Mouse (Mus musculus) layer of hippocampus, adult 2 months (tissue): ENCODE measurements around the gene Fads6. TPM values are rescaled to one million over a fixed set of nuclear protein-coding genes. Genes with fewer than 3 reads are reported as not detected.
A peak's percentile ranks its signal among the peaks of the same experiment; 100 is the strongest.

Experiments used
- DNase-seq, 2 experiments: peaks; one replicate each; pipeline ENCODE4 v3.0.0; 2022; ENCODE audit warnings: low spot score in 2 of 2
- H3K27ac ChIP-seq: fragments of 200-600 bp; 2 replicates; pipeline ENCODE4 v1.8.1; 2022
- H3K4me3 ChIP-seq: fragments of 200-600 bp; 2 replicates; pipeline ENCODE4 v1.8.1; 2022; ENCODE audit warnings: mild to moderate bottlenecking
- CTCF ChIP-seq: fragments of 200-600 bp; conservative IDR thresholded peaks from 2 replicates; pipeline ENCODE4 v1.8.1; 2022; ENCODE audit warnings: antibody characterized with exemption, mild to moderate bottlenecking, moderate library complexity
- microRNA-seq, 2 experiments: library from miRNA; unstranded; fragments of <30 nt; microRNA quantifications; one replicate each; pipeline ENCODE4 v1.2.0; 2021
- total RNA-seq, 2 experiments: library from RNA; stranded (reverse); gene quantifications; 2 replicates each; pipeline ENCODE4 v1.2.3; 2021

Fads6 gene
- total RNA-seq, 2 experiments from 2014 or later, result 13.2 to 15.1 TPM

DNA sequence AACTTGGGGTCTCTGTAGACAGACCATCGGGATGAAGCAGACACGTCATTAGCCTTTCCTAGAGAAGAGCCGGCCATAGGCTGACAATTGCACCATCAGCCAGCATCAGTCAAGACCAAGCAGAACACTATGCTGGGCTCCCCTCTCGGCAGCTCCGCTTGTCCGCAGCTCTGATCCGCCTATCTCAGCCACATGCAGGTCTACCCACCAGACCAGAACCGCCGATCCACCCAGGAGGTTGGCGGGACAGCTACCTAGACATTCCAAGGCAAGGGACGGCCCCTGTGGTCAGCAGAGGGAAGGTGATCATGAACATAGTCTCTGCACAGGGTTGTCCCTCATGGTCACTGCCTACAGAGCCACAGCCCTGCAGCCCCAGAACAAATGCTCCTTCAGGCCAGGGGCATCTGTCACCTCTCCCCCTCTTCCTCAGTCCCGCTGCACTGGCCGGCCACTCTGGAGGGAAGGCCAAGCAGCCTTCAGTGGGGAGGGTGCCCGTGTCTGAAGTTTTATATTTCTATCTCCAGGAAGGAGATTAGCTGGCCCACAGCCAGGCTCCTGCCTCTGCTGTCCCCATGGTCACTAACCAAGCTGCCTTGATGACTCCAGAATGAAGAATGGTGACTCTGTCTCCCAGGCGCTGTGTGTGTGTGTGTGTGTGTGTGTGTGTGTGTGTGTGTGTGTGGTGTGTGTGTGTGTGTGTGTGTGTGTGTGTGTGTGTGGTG is 63.0 kb downstream of the Fads6 start:
- no peak for DNase-seq
- peak overlapping the region; percentile 91 for H3K27ac ChIP-seq
- no peak for TF ChIP-seq CTCF
- H3K4me3 ChIP-seq, result no peak overlapping the region

DNA sequence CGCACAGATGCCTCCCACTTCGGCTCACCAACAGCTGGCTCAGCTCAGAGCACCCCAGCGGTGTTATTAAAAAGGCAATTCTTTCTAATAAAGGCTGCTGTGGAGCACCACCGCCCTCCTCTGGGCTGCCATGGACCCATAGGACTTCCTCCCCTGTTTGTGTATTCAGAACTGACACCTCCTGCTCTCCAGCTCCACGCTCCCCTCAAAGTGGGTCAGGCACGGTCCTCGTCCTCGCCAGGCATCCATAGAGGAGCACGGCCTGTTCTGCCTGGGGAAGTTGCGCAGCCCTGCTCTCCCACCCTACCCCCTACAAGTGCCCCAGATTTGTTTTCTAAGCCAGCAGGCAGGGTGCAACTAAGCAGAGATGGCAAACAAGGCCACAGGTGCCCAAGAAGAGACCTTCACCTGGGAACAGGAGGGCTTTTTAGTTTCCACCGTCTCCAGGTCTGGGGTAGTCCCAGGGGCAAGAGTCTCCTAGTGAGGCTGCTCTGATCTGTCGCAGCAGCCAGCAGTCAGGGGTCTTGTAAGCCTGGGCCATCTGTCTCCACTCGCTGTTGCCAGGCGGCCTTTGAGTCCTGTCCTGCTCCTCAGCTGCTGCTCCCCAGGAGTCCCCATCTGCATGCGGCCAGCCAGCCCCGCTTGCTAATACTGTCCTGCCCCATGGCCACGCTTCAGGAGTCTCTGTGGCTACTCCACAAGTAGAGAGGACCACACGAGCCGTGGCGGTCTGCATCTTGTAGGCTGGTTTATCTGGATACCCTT is 63.8 kb downstream of the Fads6 start:
- H3K27ac ChIP-seq, result peak overlapping the region; percentile 91
- TF ChIP-seq CTCF, result peak; percentile 71
- peak; percentile 41 to 54 for DNase-seq

DNA sequence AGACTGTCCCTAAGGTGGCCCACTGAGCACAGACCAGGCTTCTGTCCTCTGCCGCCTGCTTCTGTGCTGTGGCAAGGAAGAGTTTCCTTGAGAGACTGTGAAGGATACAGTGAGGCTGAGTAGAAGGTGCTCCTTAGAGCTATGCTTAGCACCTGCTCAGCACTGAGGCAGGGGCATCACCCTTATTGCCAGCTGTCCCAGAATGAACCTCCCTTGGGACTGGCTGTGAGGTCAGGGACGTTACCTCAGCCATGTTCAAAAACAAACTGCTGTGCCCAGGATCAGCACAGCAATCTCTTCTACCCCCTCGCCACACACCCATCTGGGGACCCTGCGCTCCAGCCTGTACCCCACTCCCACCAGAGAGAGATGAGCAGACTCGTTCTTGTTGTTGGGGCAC is 64.6 kb downstream of the Fads6 start:
- Histone ChIP-seq H3K27ac (peak overlapping the region; percentile 91), H3K4me3 (no peak overlapping the region)
- TF ChIP-seq CTCF, result no peak
- DNase-seq, result no peak

More for the DNA sequence above, 63.8 kb downstream of the Fads6 start:
- no peak overlapping the region for H3K4me3 ChIP-seq

DNA sequence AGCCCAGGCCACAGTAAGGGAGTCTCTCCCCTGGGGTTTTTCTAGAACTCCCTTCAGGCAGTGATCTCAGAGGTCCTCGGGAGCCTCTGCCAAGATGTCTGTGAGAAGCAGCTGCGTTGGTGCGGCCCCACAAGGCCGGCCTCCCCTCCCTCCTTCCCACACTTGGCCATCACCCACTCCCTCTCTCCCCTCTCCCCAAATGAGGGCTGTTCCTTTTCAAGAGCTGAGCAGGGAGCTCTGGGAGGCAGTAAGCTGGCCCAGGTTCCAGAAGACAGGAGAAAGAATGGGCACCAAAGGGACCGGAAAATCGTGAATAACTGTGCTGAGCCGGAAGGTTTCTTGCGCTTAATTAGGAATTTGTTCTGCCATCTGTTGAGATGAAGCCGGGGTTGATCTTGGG is 65.5 kb downstream of the Fads6 start:
- Histone ChIP-seq H3K4me3 (no peak overlapping the region), H3K27ac (peak overlapping the region; percentile 91)
- TF ChIP-seq CTCF, result no peak
- peak in 1 of 2 experiments; percentile 54 for DNase-seq

DNA sequence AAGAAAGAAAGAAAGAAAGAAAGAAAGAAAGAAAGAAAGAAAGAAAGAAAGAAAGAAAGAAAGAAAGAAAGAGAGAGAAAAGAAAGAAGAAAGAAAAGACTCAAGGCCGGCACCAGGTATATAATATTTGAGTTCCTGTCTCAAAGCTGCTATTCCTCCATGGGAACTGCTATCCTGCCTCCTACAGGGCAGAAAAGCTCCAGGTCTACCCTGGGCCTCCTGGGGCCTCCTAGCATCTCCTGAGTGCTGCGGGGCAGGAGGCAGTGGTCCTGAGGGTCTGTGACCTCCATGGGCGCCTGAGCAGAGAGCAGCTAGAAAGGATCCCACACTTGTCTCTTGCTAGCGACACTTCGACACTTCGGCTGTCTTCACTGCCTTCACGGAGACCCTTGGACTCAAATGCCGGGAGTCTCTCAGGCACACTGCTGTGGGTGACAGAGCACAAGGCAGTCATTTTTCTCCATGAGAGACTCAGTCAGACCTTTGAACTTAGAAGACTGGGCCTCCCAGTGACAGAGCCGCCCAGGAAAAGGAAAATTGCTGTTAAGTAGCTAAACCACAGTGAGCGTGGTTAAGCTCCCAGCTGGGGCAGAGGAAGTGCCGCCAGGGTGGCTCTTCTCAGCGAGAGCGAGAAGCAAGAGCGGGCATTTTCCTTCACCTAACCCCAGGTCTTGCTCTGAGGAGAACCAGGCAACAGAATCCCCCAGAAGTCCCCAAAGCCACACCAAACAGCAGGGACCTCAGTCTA is 66.1 kb downstream of the Fads6 start:
- no peak for DNase-seq
- Histone ChIP-seq H3K4me3 (no peak overlapping the region), H3K27ac (peak overlapping the region; percentile 91)
- TF ChIP-seq CTCF, result no peak

Small RNAs within 50 kb of the gene (microRNA-seq; reads per million reads assigned to microRNA genes)
- 0 reads per million in 2 experiments for gene Gm25837

Other genes with a start within 250 kb of the Fads6 start
- gene Cd300ld3, start 249.3 kb downstream of the Fads6 start, total RNA-seq, result under 1 TPM in 1 of 2 experiments, not detected in 1; 0.87 TPM
- gene Cd300e, start 235.5 kb downstream of the Fads6 start, total RNA-seq, result under 1 TPM in 1 of 2 experiments, not detected in 1; 0.18 TPM
- 1 to 10 TPM; 3.3 to 3.4 TPM for gene Rab37, start 206.2 kb downstream of the Fads6 start, total RNA-seq
- gene Cd300lf, start 163.7 kb downstream of the Fads6 start, total RNA-seq, result under 1 TPM; 0.38 to 0.49 TPM
- 10 to 100 TPM; 67.3 to 74.6 TPM for gene Slc9a3r1, start 134.3 kb downstream of the Fads6 start, total RNA-seq
- gene Tmem104, start 110.2 kb downstream of the Fads6 start, total RNA-seq, result 10 to 100 TPM; 18.1 to 20.1 TPM
- 10 to 100 TPM; 20.5 to 20.6 TPM for gene Nat9, start 109.8 kb downstream of the Fads6 start, total RNA-seq
- gene Grin2c, start 30.4 kb downstream of the Fads6 start, total RNA-seq, result 10 to 100 TPM; 47.4 to 47.5 TPM
- 10 to 100 TPM; 22.4 to 22.5 TPM for gene Fdxr, start 20.6 kb downstream of the Fads6 start, total RNA-seq
- gene Otop2, start 9.5 kb upstream of the Fads6 start, total RNA-seq, result under 1 TPM; 0.51 to 0.59 TPM
- under 1 TPM; 0.37 to 0.64 TPM for gene Ush1g, start 24.4 kb upstream of the Fads6 start, total RNA-seq
- gene Otop3, start 37.1 kb upstream of the Fads6 start, total RNA-seq, result under 1 TPM in 1 of 2 experiments, not detected in 1; 0.20 TPM
- 100 to 1,000 TPM; 110 to 119 TPM for gene Hid1, start 70.1 kb upstream of the Fads6 start, total RNA-seq
- gene Cdr2l, start 84.3 kb upstream of the Fads6 start, total RNA-seq, result 10 to 100 TPM; 21.9 to 26.1 TPM
- 100 to 1,000 TPM; 100 to 105 TPM for gene Mrpl58, start 106.1 kb upstream of the Fads6 start, total RNA-seq
- gene Atp5h, start 122.3 kb upstream of the Fads6 start, total RNA-seq, result 100 to 1,000 TPM; 467 to 494 TPM
- 10 to 100 TPM; 74.5 to 74.6 TPM for gene Kctd2, start 122.5 kb upstream of the Fads6 start, total RNA-seq
- not detected for gene Trim80, start 142.9 kb upstream of the Fads6 start, total RNA-seq
- gene Slc16a5, start 164.8 kb upstream of the Fads6 start, total RNA-seq, result not detected
- 10 to 100 TPM; 10.4 to 10.9 TPM for gene Armc7, start 178.0 kb upstream of the Fads6 start, total RNA-seq
- gene Nt5c, start 194.2 kb upstream of the Fads6 start, total RNA-seq, result 10 to 100 TPM; 64.3 to 65.5 TPM
- 100 to 1,000 TPM; 140 to 142 TPM for gene Jpt1, start 216.7 kb upstream of the Fads6 start, total RNA-seq
- gene Sumo2, start 238.6 kb upstream of the Fads6 start, total RNA-seq, result 100 to 1,000 TPM; 318 to 328 TPM